Mouse (Mus musculus): ENCODE measurements around the gene Gtf3c5. TPM values are rescaled to one million over a fixed set of nuclear protein-coding genes. Genes with fewer than 3 reads are reported as not detected.

Gene Gtf3c5
- total RNA-seq, 4 experiments from 2014 or later = 21.4 to 26.3 (median 23.4) TPM

GRCm38 (mm10) chr2:28569903-28570302 is 13.6 kb downstream of the Gtf3c5 start:
- no peak for DNase-seq

DNA sequence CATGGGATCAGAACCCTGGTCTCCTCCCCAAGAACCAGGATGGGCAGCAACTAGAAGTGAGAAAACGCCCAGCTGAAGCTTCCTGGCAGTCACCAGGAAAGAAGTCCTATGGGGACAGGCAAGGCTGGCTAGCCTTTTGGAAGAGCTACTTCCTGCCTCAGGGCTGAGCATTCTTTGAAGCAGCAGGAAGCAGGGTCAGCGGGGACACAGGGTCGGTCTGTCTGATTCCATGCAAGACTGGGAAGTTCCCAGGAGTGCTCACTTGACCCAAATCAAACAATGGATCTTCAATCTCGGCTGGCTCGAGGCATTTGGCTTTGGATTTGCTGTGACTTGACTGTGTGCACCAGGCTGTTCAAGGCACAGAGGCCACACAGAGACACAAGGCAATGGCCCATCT is 17.0 kb downstream of the Gtf3c5 start:
- DNase-seq = no peak

GRCm38 (mm10) chr2:28564380-28564779 is 19.2 kb downstream of the Gtf3c5 start:
- no peak for DNase-seq

- DNase-seq = no peak
Observed at GRCm38 (mm10) chr2:28563830-28564229, 19.7 kb downstream of the Gtf3c5 start.

GRCm38 (mm10) chr2:28563303-28563702 is 20.2 kb downstream of the Gtf3c5 start, which contains the start of gene Cel:
Gene Cel (minus strand): TSS chr2:28563403.
- no peak for DNase-seq

GRCm38 (mm10) chr2:28557452-28557851 is 26.1 kb downstream of the Gtf3c5 start:
- no peak for DNase-seq

DNA sequence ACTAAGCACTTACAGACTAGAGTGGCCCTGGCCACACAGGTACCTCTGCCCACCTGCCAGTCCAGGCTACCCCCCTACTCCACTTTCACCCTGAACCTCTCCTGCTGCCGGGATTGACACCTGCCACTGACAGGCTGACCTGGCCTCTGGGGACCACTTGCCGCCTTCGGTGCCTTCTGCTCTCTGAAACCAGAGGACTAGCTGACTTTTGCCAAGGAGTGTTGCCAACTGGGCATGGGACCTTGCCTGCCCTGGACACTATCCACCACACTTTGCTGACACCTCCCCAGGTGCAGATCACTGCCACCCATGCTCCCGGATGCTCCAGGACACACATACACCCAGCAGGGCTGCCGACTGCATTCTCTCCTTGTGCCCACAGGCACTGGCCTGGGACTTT is 31.2 kb downstream of the Gtf3c5 start:
- no peak for DNase-seq

GRCm38 (mm10) chr2:28549157-28549556 is 34.4 kb downstream of the Gtf3c5 start:
- DNase-seq = no peak

DNA sequence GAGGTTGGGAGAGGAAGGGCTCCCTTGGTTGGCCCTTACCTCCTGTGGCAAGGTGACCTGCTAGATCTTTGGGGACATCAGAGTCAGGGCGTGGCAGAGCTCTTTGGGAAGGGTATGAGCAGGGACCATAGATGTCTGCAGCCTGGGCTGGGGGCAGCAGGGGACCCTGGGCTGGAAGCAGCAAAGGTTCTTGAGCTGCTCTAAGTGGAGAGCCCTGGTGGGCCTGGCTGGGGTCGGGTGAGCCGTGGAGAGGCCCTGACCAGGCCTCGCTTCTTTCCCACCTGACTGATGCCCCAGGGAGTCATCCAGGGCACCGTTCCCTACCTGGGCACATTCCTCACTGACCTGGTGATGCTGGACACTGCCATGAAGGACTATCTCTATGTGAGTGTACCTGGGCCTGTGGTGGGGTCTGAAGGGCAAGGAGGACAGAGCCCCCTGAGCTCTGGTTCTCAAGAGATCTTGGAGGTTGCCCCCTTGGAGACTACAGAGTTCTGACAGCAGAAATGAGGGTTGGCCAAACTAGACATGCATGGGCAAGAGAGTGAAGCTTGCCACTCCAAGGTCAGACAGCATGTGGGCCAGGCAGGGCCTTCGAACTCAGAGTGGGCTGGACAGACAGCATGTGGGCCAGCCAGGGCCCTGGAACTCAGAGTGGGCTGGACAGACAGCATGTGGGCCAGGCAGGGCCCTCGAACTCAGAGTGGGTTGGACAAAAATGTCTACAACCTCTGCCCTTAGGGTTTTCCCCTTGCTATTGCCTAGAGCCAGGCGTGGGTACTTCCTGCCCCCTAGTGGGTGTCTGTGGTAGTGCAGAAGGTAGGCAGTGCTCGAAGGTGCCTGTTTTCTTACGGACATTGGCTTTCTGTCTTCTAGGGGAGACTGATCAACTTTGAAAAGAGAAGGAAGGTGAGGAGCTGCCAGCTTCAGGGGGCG is 36.0 kb downstream of the Gtf3c5 start:
- DNase-seq = peak; percentile 67

GRCm38 (mm10) chr2:28546560-28546959 is 37.0 kb downstream of the Gtf3c5 start:
- DNase-seq = no peak

DNA sequence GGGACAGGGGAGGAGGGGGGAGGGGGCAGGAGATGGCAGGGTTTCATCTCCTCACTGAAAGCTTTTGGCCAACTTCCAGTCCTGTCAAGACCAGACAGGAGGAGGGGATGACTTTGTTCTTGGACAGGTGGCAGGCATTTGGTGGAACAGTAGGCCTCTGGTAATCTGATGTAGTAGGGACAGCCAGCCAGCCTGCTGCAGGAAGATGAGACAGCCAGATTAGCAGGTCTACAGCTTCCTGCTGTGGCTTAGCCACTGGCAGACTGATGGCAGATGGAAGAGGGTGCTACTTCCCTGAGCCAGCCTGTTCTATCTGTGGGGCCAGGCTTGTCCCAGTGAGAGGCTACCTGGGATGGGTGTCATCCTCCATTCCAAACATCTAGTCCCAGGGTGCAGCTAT is 37.6 kb downstream of the Gtf3c5 start:
- no peak for DNase-seq

GRCm38 (mm10) chr2:28543894-28544293 is 39.7 kb downstream of the Gtf3c5 start:
- no peak for DNase-seq

- DNase-seq = no peak
Observed at GRCm38 (mm10) chr2:28540587-28541227, 42.8 kb downstream of the Gtf3c5 start.

- DNase-seq = no peak
Observed at GRCm38 (mm10) chr2:28539949-28540348, 43.6 kb downstream of the Gtf3c5 start.

- DNase-seq = no peak
Observed at GRCm38 (mm10) chr2:28539206-28539605, 44.3 kb downstream of the Gtf3c5 start.

- no peak for DNase-seq
Observed at GRCm38 (mm10) chr2:28538817-28539128, 44.8 kb downstream of the Gtf3c5 start.

DNA sequence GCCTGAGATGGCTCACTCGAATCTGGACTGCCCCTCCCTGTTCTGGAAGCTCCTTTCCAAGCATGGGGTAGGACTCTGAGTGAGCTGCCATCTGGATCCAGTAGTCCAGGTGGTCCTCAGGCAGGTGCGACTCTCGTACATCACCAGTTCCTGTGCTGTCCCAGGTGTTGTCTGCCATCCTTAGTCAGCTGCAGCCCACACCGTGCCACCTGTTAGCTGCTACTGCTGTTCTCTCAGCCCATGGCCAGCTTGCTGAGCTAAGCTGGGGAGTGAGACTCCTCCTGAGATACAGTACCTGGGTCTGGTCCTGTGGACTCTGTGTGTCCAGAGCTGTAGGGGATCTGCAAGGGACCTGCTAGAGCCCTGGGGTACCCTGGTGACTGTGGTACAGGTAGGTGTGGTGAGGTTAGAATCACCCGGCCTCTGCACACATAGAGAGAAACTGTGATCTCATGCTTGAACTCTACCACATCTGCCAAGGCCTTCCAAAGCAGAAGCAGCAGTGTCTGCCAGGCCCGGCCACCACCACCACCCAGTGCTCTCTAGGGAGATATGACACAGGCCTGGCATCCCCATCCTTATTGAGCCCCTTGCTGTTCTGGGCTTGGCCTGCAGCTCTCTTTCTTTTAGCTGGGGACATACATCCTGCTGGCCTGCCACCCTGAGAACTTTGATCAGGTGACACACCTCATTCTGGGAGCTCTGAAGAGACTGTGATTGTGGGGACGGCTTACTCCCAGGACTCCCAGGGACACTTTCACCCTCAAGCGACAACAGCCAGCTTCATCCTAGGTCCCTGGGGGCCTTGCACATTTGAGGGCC is 45.3 kb downstream of the Gtf3c5 start:
- DNase-seq = no peak

- DNase-seq = no peak
Observed at GRCm38 (mm10) chr2:28537634-28537920, 46.0 kb downstream of the Gtf3c5 start.

GRCm38 (mm10) chr2:28536766-28537633 is 46.6 kb downstream of the Gtf3c5 start:
- DNase-seq = no peak

- DNase-seq = no peak
Observed at GRCm38 (mm10) chr2:28536166-28536565, 47.4 kb downstream of the Gtf3c5 start.

- no peak for DNase-seq
Observed at GRCm38 (mm10) chr2:28535650-28536049, 47.9 kb downstream of the Gtf3c5 start.

- no peak for DNase-seq
Observed at GRCm38 (mm10) chr2:28535263-28535540, 48.3 kb downstream of the Gtf3c5 start.

All from adrenal gland, adult 8-10 months (tissue).